Mouse (Mus musculus) lung, postnatal 10 days (tissue): ENCODE measurements at regions not wholly inside any gene's neighbourhood (a gene's known extent, or its start where the extent isn't known, plus 50 kb on each side); places are given as distances from the start of the nearest gene placed in this dataset.

ENCODE experiments used
- DNase-seq: peaks from one replicate; pipeline ENCODE4 v3.0.0; 2021

- DNase-seq, result no peak
These were observed 307.1 kb downstream of the Etv1 start for GRCm38 (mm10) chr12:39086285-39086684.

GRCm38 (mm10) chr12:39094638-39095230, 315.6 kb downstream of the Etv1 start:
- no peak for DNase-seq

- DNase-seq, result no peak
These were observed 344.4 kb downstream of the Etv1 start for GRCm38 (mm10) chr12:39123391-39124095.

GRCm38 (mm10) chr12:39154689-39155088, 375.5 kb downstream of the Etv1 start:
- DNase-seq, result no peak

GRCm38 (mm10) chr12:39176958-39177357, 397.8 kb downstream of the Etv1 start:
- no peak for DNase-seq

- no peak for DNase-seq
These were observed 444.9 kb downstream of the Etv1 start for GRCm38 (mm10) chr12:39224073-39224472.

GRCm38 (mm10) chr12:39256605-39257004, 477.4 kb downstream of the Etv1 start:
- no peak for DNase-seq

- DNase-seq, result no peak
These were observed 478.4 kb downstream of the Etv1 start for GRCm38 (mm10) chr12:39257571-39257970.

GRCm38 (mm10) chr12:39289676-39290075, 510.5 kb downstream of the Etv1 start:
- no peak for DNase-seq

- DNase-seq, result no peak
These were observed 522.4 kb downstream of the Etv1 start for GRCm38 (mm10) chr12:39301351-39302212.

- DNase-seq, result no peak
These were observed 523.0 kb downstream of the Etv1 start for GRCm38 (mm10) chr12:39302213-39302591.

GRCm38 (mm10) chr12:39307746-39308145, 528.6 kb downstream of the Etv1 start:
- DNase-seq, result no peak

- DNase-seq, result no peak
These were observed 530.7 kb downstream of the Etv1 start for GRCm38 (mm10) chr12:39309905-39310304.

- DNase-seq, result no peak
These were observed 538.0 kb downstream of the Etv1 start for GRCm38 (mm10) chr12:39317229-39317628.

- DNase-seq, result no peak
These were observed 542.3 kb downstream of the Etv1 start for GRCm38 (mm10) chr12:39321453-39321852.

- no peak for DNase-seq
These were observed 547.0 kb downstream of the Etv1 start for GRCm38 (mm10) chr12:39326157-39326556.

GRCm38 (mm10) chr12:39326668-39327299, 547.6 kb downstream of the Etv1 start:
- DNase-seq, result no peak

GRCm38 (mm10) chr12:39328377-39328776, 549.2 kb downstream of the Etv1 start:
- no peak for DNase-seq

- no peak for DNase-seq
These were observed 559.9 kb downstream of the Etv1 start for GRCm38 (mm10) chr12:39339101-39339538.

GRCm38 (mm10) chr12:39341751-39342271, 562.6 kb downstream of the Etv1 start:
- no peak for DNase-seq

GRCm38 (mm10) chr12:39342327-39342726, 563.1 kb downstream of the Etv1 start:
- DNase-seq, result no peak

GRCm38 (mm10) chr12:39371480-39372245, 592.5 kb downstream of the Etv1 start:
- no peak for DNase-seq
